Mouse (Mus musculus): Measurements from ENCODE around the gene Lbh.

- TF ChIP-seq POLR2A (IDR thresholded peaks at IDR 0.05; ENCODE audit: control insufficient read depth, low read depth, low read length) (no peak), CTCF (IDR thresholded peaks at IDR 0.05; ENCODE audit: control insufficient read depth, insufficient read depth, insufficient replicate concordance, low read depth, low read length) (no peak; the same call in 1 of the 2 replicates)
These were observed 28.3 kb upstream of the Lbh start for GRCm38 (mm10) chr17:72889556-72890397.

All from testis, adult 2 months (tissue).